Mouse (Mus musculus): Measurements from ENCODE around the gene Racgap1. TPM values are rescaled to one million over a fixed set of nuclear protein-coding genes. Genes with fewer than 3 reads are reported as not detected.

The Racgap1 gene
- polyA plus RNA-seq, 1 experiment from 2014 or later: 138 TPM

- H3K9me3 ChIP-seq (replicated peaks): no peaks in the 10 kb centered on the region
- H3K36me3 ChIP-seq: peaks cover 99% of the 10 kb centered on the region
- H3K27ac ChIP-seq: no peak overlapping the region
- H3K4me3 ChIP-seq: no peak overlapping the region
- 96% methylated on average over 7 of the region's 7 CpGs for WGBS
- no peak for DNase-seq (ENCODE audit: low spot score)
- no peaks in the 10 kb centered on the region for H3K4me1 ChIP-seq
- no peaks in the 10 kb centered on the region for H3K27me3 ChIP-seq (ENCODE audit: low read depth, poor library complexity, severe bottlenecking)
These were observed 16.8 kb downstream of the Racgap1 start for GRCm38 (mm10) chr15:99634702-99635101.

- no peaks in the 10 kb centered on the region for H3K4me1 ChIP-seq
- no peak overlapping the region for H3K4me3 ChIP-seq
- no peaks in the 10 kb centered on the region for H3K9me3 ChIP-seq (replicated peaks)
- H3K27ac ChIP-seq: no peak overlapping the region
- H3K27me3 ChIP-seq (ENCODE audit: low read depth, poor library complexity, severe bottlenecking): no peaks in the 10 kb centered on the region
- H3K36me3 ChIP-seq: peaks cover 96% of the 10 kb centered on the region
- DNase-seq (ENCODE audit: low spot score): no peak
These were observed 19.8 kb downstream of the Racgap1 start for GRCm38 (mm10) chr15:99631618-99632017.

- Histone ChIP-seq H3K4me3 (no peak overlapping the region), H3K9me3 (replicated peaks) (no peaks in the 10 kb centered on the region), H3K27me3 (ENCODE audit: low read depth, poor library complexity, severe bottlenecking) (no peaks in the 10 kb centered on the region), H3K27ac (no peak overlapping the region), H3K4me1 (no peaks in the 10 kb centered on the region), H3K36me3 (peaks cover 80% of the 10 kb centered on the region)
- DNase-seq (ENCODE audit: low spot score): no peak
- 93% methylated on average over 11 of the region's 11 CpGs for WGBS
These were observed 29.4 kb downstream of the Racgap1 start for GRCm38 (mm10) chr15:99622063-99622462.

- H3K27ac ChIP-seq: no peak overlapping the region
- 90% methylated on average over 4 of the region's 4 CpGs for WGBS
- peaks cover 9% of the 10 kb centered on the region; the same call in 1 of the 2 replicates for H3K27me3 ChIP-seq (ENCODE audit: low read depth, poor library complexity, severe bottlenecking)
- peaks cover 9% of the 10 kb centered on the region for H3K4me1 ChIP-seq
- no peak for DNase-seq (ENCODE audit: low spot score)
- peaks cover 57% of the 10 kb centered on the region for H3K36me3 ChIP-seq
- H3K9me3 ChIP-seq (replicated peaks): no peaks in the 10 kb centered on the region
- H3K4me3 ChIP-seq: no peak overlapping the region
These were observed 31.6 kb downstream of the Racgap1 start for GRCm38 (mm10) chr15:99619821-99620220.

- Histone ChIP-seq H3K4me1 (peaks cover 20% of the 10 kb centered on the region), H3K36me3 (peaks cover 45% of the 10 kb centered on the region), H3K4me3 (no peak overlapping the region), H3K27ac (no peak overlapping the region), H3K9me3 (replicated peaks) (no peaks in the 10 kb centered on the region), H3K27me3 (ENCODE audit: low read depth, poor library complexity, severe bottlenecking) (peaks cover 21% of the 10 kb centered on the region)
- no peak for DNase-seq (ENCODE audit: low spot score)
- 91% methylated on average over 3 of the region's 3 CpGs for WGBS
These were observed 32.9 kb downstream of the Racgap1 start for GRCm38 (mm10) chr15:99618595-99618994.

GRCm38 (mm10) chr15:99615246-99615645, 36.2 kb downstream of the Racgap1 start:
- 66% methylated on average over 9 of the region's 9 CpGs for WGBS
- Histone ChIP-seq H3K9me3 (replicated peaks) (no peaks in the 10 kb centered on the region), H3K36me3 (peaks cover 12% of the 10 kb centered on the region), H3K4me1 (peaks cover 30% of the 10 kb centered on the region), H3K27ac (peak overlapping the region; percentile 44; the same call in 1 of the 2 replicates), H3K27me3 (ENCODE audit: low read depth, poor library complexity, severe bottlenecking) (peaks cover 24% of the 10 kb centered on the region), H3K4me3 (no peak overlapping the region)
- no peak for DNase-seq (ENCODE audit: low spot score)

- Histone ChIP-seq H3K27ac (0 out of 2 replicates have a peak overlapping the region, but pooled peaks have one; percentile 44), H3K4me1 (peaks cover 30% of the 10 kb centered on the region), H3K36me3 (peaks cover 8% of the 10 kb centered on the region), H3K4me3 (no peak overlapping the region), H3K27me3 (ENCODE audit: low read depth, poor library complexity, severe bottlenecking) (peaks cover 24% of the 10 kb centered on the region), H3K9me3 (replicated peaks) (no peaks in the 10 kb centered on the region)
- 17% methylated on average over 12 of the region's 12 CpGs for WGBS
- no peak for DNase-seq (ENCODE audit: low spot score)
These were observed 36.7 kb downstream of the Racgap1 start for GRCm38 (mm10) chr15:99614753-99615152.

- no peaks in the 10 kb centered on the region for H3K9me3 ChIP-seq (replicated peaks)
- H3K4me3 ChIP-seq: no peak overlapping the region
- peaks cover 24% of the 10 kb centered on the region for H3K27me3 ChIP-seq (ENCODE audit: low read depth, poor library complexity, severe bottlenecking)
- DNase-seq (ENCODE audit: low spot score): no peak
- H3K4me1 ChIP-seq: peaks cover 33% of the 10 kb centered on the region
- H3K36me3 ChIP-seq: peaks cover 3% of the 10 kb centered on the region; the same call in 1 of the 2 replicates
- 79% methylated on average over 13 of the region's 13 CpGs for WGBS
- peak overlapping the region; percentile 44; the same call in 1 of the 2 replicates for H3K27ac ChIP-seq
These were observed 37.2 kb downstream of the Racgap1 start for GRCm38 (mm10) chr15:99614273-99614672.

- Histone ChIP-seq H3K9me3 (replicated peaks) (no peaks in the 10 kb centered on the region), H3K36me3 (no peaks in the 10 kb centered on the region), H3K4me3 (no peak overlapping the region), H3K27ac (no peak overlapping the region), H3K4me1 (peaks cover 60% of the 10 kb centered on the region), H3K27me3 (ENCODE audit: low read depth, poor library complexity, severe bottlenecking) (peaks cover 31% of the 10 kb centered on the region)
- no peak for DNase-seq (ENCODE audit: low spot score)
- 76% methylated on average over 7 of the region's 7 CpGs for WGBS
These were observed 39.9 kb downstream of the Racgap1 start for GRCm38 (mm10) chr15:99611563-99611962.

GRCm38 (mm10) chr15:99608382-99609125, 42.9 kb downstream of the Racgap1 start:
- Histone ChIP-seq H3K4me3 (no peak overlapping the region), H3K27ac (peak overlapping the region; percentile 70), H3K27me3 (ENCODE audit: low read depth, poor library complexity, severe bottlenecking) (peaks cover 37% of the 10 kb centered on the region), H3K4me1 (peaks cover 56% of the 10 kb centered on the region), H3K9me3 (replicated peaks) (no peaks in the 10 kb centered on the region), H3K36me3 (no peaks in the 10 kb centered on the region)
- WGBS: 90% methylated on average over 13 of the region's 13 CpGs
- DNase-seq (ENCODE audit: low spot score): no peak

GRCm38 (mm10) chr15:99607388-99608113, 43.9 kb downstream of the Racgap1 start:
- H3K27me3 ChIP-seq (ENCODE audit: low read depth, poor library complexity, severe bottlenecking): peaks cover 43% of the 10 kb centered on the region
- no peak overlapping the region for H3K4me3 ChIP-seq
- peaks cover 64% of the 10 kb centered on the region for H3K4me1 ChIP-seq
- H3K27ac ChIP-seq: peak overlapping the region; percentile 70
- no peak for DNase-seq (ENCODE audit: low spot score)
- no peaks in the 10 kb centered on the region for H3K9me3 ChIP-seq (replicated peaks)
- WGBS: 16% methylated on average over 10 of the region's 10 CpGs
- no peaks in the 10 kb centered on the region for H3K36me3 ChIP-seq

- Histone ChIP-seq H3K4me1 (peaks cover 70% of the 10 kb centered on the region), H3K4me3 (no peak overlapping the region), H3K9me3 (replicated peaks) (no peaks in the 10 kb centered on the region), H3K36me3 (no peaks in the 10 kb centered on the region), H3K27ac (no peak overlapping the region), H3K27me3 (ENCODE audit: low read depth, poor library complexity, severe bottlenecking) (peaks cover 51% of the 10 kb centered on the region)
- no peak for DNase-seq (ENCODE audit: low spot score)
- WGBS: 35% methylated on average over 5 of the region's 5 CpGs
These were observed 44.9 kb downstream of the Racgap1 start for GRCm38 (mm10) chr15:99606515-99606914.

- Histone ChIP-seq H3K4me3 (no peak overlapping the region), H3K27me3 (ENCODE audit: low read depth, poor library complexity, severe bottlenecking) (peaks cover 60% of the 10 kb centered on the region), H3K4me1 (peaks cover 67% of the 10 kb centered on the region), H3K9me3 (replicated peaks) (no peaks in the 10 kb centered on the region), H3K27ac (no peak overlapping the region), H3K36me3 (no peaks in the 10 kb centered on the region)
- WGBS: 96% methylated on average over 3 of the region's 3 CpGs
- no peak for DNase-seq (ENCODE audit: low spot score)
These were observed 45.9 kb downstream of the Racgap1 start for GRCm38 (mm10) chr15:99605595-99605994.

Data from limb, embryonic 10.5 days (tissue).